Mouse (Mus musculus): Measurements from ENCODE around the gene Mpv17l2.

Mpv17l2 gene

GRCm38 (mm10) chr8:70760775-70761406 is at the start of gene Mpv17l2:
Mpv17l2 (minus strand) TSS chr8:70760946.
- peak; percentile 98 for DNase-seq (ENCODE audit: low spot score)

GRCm38 (mm10) chr8:70808955-70809701 is 48.4 kb upstream of the Mpv17l2 start:
- no peak for DNase-seq (ENCODE audit: low spot score)

GRCm38 (mm10) chr8:70808239-70808638 is 47.5 kb upstream of the Mpv17l2 start, which contains the start of gene Il12rb1:
Il12rb1 (plus strand) TSS chr8:70808449.
- no peak for DNase-seq (ENCODE audit: low spot score)

GRCm38 (mm10) chr8:70807304-70807703 is 46.6 kb upstream of the Mpv17l2 start:
- DNase-seq (ENCODE audit: low spot score) = no peak

GRCm38 (mm10) chr8:70806541-70806940 is 45.8 kb upstream of the Mpv17l2 start:
- DNase-seq (ENCODE audit: low spot score) = no peak

- DNase-seq (ENCODE audit: low spot score) = peak; percentile 84
These were observed 43.9 kb upstream of the Mpv17l2 start, which contains the start of gene Mast3 for GRCm38 (mm10) chr8:70804481-70805206. Mast3 (minus strand) TSS chr8:70805054.

GRCm38 (mm10) chr8:70803761-70804480 is 43.2 kb upstream of the Mpv17l2 start:
- DNase-seq (ENCODE audit: low spot score) = no peak

- DNase-seq (ENCODE audit: low spot score) = no peak
These were observed 42.2 kb upstream of the Mpv17l2 start for GRCm38 (mm10) chr8:70802786-70803510.

- DNase-seq (ENCODE audit: low spot score) = no peak
These were observed 41.1 kb upstream of the Mpv17l2 start for GRCm38 (mm10) chr8:70801830-70802229.

- no peak for DNase-seq (ENCODE audit: low spot score)
These were observed 40.4 kb upstream of the Mpv17l2 start for GRCm38 (mm10) chr8:70801156-70801555.

- DNase-seq (ENCODE audit: low spot score) = no peak
These were observed 39.9 kb upstream of the Mpv17l2 start for GRCm38 (mm10) chr8:70800648-70801047.

- DNase-seq (ENCODE audit: low spot score) = peak; percentile 70
These were observed 37.5 kb upstream of the Mpv17l2 start for GRCm38 (mm10) chr8:70798281-70798680.

GRCm38 (mm10) chr8:70797081-70798070 is 36.6 kb upstream of the Mpv17l2 start:
- DNase-seq (ENCODE audit: low spot score) = peak; percentile 88

GRCm38 (mm10) chr8:70796403-70797080 is 35.8 kb upstream of the Mpv17l2 start:
- no peak for DNase-seq (ENCODE audit: low spot score)

- no peak for DNase-seq (ENCODE audit: low spot score)
These were observed 34.6 kb upstream of the Mpv17l2 start for GRCm38 (mm10) chr8:70795370-70795769.

GRCm38 (mm10) chr8:70794215-70794614 is 33.5 kb upstream of the Mpv17l2 start:
- no peak for DNase-seq (ENCODE audit: low spot score)

GRCm38 (mm10) chr8:70792700-70793099 is 32.0 kb upstream of the Mpv17l2 start:
- DNase-seq (ENCODE audit: low spot score) = peak; percentile 84

- DNase-seq (ENCODE audit: low spot score) = peak; percentile 95
These were observed 31.4 kb upstream of the Mpv17l2 start for GRCm38 (mm10) chr8:70791975-70792691.

GRCm38 (mm10) chr8:70791294-70791701 is 30.6 kb upstream of the Mpv17l2 start:
- DNase-seq (ENCODE audit: low spot score) = no peak
